Mouse (Mus musculus): ENCODE data around the gene Olfr825.
"Not testable (repeated sequence)": the region's sequence is repeated elsewhere in the genome, so short reads cannot be mapped to it uniquely, and the experiment has no call there.

The Olfr825 gene

DNA sequence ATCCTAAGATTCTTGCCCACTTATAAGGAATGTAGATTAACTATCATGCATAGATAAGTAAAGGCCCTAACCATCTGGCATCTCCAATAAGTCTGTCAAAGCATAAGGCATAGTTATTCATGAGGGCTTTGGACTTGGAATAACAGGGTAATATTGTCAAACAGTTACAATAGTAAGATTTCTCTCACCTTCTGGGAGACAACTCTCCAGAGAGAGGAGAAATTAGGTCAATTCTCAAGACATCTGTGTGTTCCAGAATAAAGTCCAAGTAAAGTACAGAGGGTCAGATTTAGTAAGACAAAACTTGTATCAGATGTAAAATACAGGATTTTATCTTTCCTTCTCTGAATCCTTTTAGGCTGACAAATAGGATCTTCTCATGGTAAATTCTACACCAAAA, at the start of gene Olfr825:
Gene Olfr825 (minus strand): TSS at position 101 of the 400 bp plus-strand sequence.
- no peak for DNase-seq (ENCODE audit: low read depth, low spot score)

DNA sequence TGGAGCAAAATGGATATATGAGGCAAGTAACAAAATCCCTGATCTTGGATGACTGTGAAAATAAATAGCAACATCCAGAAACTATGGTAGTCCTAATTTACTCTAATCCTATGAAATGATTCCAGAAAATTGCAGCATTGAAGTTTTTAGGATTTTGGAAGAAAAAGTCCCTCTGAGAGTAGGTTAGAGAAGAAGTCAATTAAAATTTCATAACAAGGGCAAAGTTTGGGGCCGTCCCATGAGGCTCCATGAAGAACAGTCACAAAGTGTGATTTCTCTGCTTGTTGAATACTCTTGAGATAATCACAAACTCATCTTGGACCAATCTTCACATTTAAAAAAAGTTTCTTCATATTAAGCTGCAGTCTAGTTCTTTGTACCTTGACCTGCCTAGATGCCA, 47.7 kb upstream of the Olfr825 start, which contains the start of gene Olfr827:
Gene Olfr827 (minus strand): TSS at position 101 of the 400 bp plus-strand sequence.
- no peak for DNase-seq (ENCODE audit: low read depth, low spot score)

DNA sequence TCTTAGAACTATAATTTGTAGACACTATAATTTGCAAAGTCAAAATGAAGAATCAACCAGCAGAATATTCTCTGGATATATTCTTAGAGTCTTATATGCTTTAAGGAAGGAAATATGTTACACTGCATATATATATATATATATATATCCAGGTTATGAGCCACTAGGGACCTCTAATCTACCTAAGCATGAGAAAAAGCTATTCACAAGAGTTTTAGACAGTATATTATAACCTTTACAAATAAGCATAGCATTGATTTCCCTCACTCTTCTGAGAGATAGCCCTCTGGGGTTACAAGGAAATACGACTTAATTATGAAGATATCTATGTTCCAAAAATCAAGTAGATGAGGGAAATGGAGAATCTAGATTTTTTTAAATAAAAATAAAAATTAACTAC, 17.5 kb upstream of the Olfr825 start, which contains the start of gene Olfr826:
Gene Olfr826 (minus strand): TSS at position 101 of the 400 bp plus-strand sequence.
- DNase-seq (ENCODE audit: low read depth, low spot score): no peak

DNA sequence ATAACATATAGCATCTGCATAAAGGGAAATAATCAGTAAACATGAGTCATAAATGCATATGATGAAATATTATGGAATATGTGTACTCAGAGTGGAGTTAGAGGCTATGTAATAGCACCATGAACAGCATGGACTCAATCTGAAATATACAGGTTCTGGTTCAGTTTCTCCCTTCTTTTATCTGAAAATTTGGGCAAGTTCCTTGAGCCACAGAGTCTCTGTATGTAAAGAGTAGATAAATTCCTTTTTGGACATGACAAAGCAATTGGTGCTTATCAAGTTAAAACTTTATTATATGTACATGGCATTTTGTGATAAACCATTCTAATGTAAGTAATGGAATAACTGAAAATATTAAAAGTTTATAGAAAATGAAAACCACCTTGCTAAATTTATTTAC, 1.4 kb downstream of the Olfr825 start:
- DNase-seq (ENCODE audit: low read depth, low spot score): no peak

DNA sequence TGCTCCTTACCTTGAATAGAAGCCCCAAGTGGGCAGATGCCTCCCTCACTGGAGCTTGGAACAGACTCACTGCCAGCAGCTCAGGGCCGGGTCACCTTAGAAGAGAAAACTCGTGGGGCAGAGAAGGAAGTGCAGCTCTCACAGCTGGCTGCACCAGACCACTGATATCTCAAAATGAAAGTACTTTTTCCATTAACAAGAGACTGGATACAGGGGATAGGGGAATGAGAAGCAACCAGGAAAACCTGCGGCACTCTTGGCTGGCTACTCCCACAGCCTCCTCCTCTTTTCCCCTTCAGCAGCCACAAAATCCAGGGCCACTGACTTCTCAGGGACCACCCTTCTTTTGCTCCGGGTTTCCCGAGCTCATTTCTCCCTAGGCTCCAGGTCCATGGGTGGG, 22.4 kb downstream of the Olfr825 start:
- DNase-seq (ENCODE audit: low read depth, low spot score): no peak

DNA sequence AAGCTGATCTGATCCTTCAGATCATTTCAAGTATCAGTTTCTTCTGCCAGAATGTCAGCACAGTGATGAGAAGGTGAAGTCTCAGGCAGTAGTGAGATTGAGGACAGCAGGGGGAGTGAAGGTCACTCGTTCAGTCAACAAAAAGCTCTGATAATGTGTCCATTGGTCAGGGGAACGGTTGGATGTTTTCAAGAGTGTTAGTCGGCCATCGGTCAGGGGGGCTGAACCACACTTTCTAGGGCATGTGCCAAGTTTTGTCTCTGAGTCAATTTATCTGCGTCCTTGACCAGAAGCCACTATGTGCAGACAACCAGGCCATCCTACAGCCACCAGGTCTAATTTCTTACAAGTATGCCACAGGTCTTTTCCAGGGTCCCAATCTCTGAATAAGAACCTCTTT, 24.1 kb downstream of the Olfr825 start:
- DNase-seq (ENCODE audit: low read depth, low spot score): not testable (repeated sequence)

DNA sequence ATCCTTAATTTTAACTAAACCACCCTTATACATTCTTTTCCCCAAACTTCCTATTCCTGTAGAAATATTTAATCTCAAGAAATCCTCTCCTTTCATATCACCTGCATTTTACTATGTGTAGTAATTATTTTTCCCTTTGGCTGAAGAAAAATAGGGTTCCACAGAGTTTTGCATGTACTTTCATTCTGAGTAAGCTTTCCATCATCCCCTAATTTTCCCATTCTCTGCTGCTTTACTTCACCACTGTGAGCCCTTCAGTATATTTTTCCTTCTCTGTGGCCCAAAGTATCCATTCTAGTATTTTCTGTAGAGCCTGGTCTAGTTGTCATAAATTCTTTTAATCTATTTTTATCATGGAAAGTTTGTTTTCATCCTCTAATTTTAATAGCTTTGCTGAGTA, 31.8 kb downstream of the Olfr825 start:
- no peak for DNase-seq (ENCODE audit: low read depth, low spot score)

DNA sequence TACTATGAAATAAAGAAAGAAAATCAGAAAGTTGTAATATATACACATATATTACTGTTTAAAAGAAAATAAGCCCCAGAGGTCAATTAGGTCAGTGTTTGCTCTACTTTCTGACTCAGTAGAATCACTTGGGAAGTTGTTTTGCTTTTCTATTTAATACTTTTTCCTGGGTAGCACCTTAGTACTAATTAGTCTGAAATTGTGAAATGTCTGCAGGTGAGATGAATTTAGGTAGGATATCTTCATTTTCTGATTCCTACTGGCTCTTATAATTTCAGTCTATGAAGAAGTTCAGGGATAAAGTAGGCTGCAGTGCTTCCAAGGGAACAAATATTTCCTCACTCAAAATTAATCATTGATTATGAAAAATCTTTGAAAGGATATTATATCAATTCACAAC, 36.7 kb downstream of the Olfr825 start, which contains the start of gene Olfr824:
Gene Olfr824 (minus strand): TSS at position 101 of the 400 bp plus-strand sequence.
- DNase-seq (ENCODE audit: low read depth, low spot score): not testable (repeated sequence)

DNA sequence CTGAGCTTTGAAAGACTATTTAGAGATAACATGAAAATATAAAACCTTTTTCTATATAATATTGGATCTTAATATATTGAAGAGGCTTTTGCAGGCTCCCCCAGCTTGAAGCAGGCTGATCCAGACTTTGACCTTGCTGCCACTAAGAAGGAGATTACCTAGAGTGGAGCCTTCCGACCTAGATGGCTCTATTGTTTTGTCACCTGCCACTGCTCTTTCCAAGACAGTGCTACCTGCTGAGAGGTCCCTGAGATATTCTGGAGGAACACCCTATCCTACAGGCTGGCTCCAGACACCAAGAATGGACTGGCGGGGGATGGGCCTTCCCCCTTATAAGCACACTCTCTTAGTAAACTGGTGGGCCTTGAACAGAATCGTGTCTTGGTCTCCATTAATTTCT, 50.5 kb downstream of the Olfr825 start:
- not testable (repeated sequence) for DNase-seq (ENCODE audit: low read depth, low spot score)

DNA sequence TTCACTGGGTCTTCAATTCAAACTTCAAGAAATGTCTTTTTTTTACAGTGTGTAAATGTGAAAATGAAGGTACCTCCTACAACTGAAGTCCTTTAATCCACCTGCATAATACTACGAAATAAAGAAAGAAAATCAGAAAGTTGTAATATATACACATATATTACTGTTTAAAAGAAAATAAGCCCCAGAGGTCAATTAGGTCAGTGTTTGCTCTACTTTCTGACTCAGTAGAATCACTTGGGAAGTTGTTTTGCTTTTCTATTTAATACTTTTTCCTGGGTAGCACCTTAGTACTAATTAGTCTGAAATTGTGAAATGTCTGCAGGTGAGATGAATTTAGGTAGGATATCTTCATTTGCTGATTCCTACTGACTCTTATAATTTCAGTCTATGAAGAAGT, 51.3 kb downstream of the Olfr825 start, which contains the start of gene Olfr823:
Gene Olfr823 (minus strand): TSS at position 101 of the 400 bp plus-strand sequence.
- DNase-seq (ENCODE audit: low read depth, low spot score): not testable (repeated sequence)

All from brain, adult 2 months (tissue).